Mouse (Mus musculus): ENCODE results near the gene Psmd5.
"Not testable (repeated sequence)": the region's sequence is repeated elsewhere in the genome, so short reads cannot be mapped to it uniquely, and the experiment has no call there.

The Psmd5 gene

GRCm38 (mm10) chr2:34827591-34827990, 47.2 kb downstream of the Psmd5 start:
- no peak for DNase-seq (ENCODE audit: low spot score)

DNA sequence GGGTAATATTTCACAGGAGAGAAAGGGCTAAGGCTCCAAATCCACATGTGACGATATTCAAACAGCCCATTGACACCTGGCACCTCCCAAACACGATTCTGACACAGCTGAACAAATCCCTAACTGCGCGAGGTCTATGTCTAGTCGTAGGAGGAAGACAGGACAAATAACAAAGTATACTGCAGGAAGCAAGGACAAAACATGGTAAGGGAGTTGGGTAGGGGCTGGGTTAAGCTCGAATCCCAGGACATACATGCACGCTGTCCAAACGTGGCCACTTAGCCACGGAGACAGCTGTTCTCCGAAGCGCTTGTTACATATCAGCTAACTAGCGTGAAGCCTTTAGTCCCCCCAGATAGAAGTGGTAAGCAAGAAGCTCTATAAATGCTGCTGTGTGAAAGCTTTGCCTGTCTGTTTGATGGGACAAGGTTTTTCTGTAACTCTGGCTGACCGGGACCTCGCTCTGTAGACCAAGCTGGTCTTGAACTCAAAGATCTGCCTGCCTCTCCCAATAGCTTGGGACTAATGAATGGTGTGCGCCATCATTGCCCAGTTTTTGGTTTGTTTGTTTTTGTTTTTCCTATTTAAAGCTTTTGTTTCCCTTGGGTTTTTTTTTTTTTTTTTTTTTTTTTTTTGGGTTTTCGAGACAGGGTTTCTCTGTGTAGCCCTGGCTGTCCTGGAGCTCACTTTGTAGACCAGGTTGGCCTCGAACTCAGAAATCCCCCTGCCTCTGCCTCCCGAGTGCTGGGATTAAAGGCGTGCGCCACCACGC, 48.1 kb downstream of the Psmd5 start:
- no peak for DNase-seq (ENCODE audit: low spot score)

- peak; percentile 95 for DNase-seq (ENCODE audit: low spot score)
Measured at GRCm38 (mm10) chr2:34825827-34826459, 48.8 kb downstream of the Psmd5 start, which contains the start of gene Fbxw2. Gene Fbxw2, minus strand, starts transcription at chr2:34826311.

DNA sequence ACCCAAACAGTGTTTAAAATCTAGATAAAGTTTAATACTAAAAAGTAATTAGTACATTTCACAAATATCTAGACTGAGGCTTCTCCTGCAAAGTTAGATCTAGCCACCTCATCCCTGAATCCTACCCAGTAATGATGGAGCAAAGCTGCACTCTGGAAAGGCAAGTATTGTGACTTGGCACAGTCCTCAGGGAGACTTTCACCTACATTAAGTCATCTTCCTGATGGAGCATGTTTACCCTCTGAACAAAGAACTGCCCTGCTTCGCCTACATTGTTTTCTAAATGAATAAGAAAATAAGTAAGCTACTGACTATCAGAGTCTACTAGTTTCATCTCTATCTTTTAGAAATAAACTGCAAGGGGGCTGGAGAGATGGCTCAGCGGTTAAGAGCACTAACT, 56.3 kb downstream of the Psmd5 start:
- no peak for DNase-seq (ENCODE audit: low spot score)

GRCm38 (mm10) chr2:34815893-34816292, 58.9 kb downstream of the Psmd5 start:
- DNase-seq (ENCODE audit: low spot score), result not testable (repeated sequence)

- DNase-seq (ENCODE audit: low spot score), result no peak
Measured at GRCm38 (mm10) chr2:34812706-34813105, 62.1 kb downstream of the Psmd5 start.

GRCm38 (mm10) chr2:34810775-34811174, 64.0 kb downstream of the Psmd5 start:
- DNase-seq (ENCODE audit: low spot score), result no peak

- no peak for DNase-seq (ENCODE audit: low spot score)
Measured at GRCm38 (mm10) chr2:34809568-34809967, 65.2 kb downstream of the Psmd5 start.

GRCm38 (mm10) chr2:34808057-34808456, 66.7 kb downstream of the Psmd5 start:
- no peak for DNase-seq (ENCODE audit: low spot score)

GRCm38 (mm10) chr2:34805364-34805950, 69.3 kb downstream of the Psmd5 start:
- no peak for DNase-seq (ENCODE audit: low spot score)

DNA sequence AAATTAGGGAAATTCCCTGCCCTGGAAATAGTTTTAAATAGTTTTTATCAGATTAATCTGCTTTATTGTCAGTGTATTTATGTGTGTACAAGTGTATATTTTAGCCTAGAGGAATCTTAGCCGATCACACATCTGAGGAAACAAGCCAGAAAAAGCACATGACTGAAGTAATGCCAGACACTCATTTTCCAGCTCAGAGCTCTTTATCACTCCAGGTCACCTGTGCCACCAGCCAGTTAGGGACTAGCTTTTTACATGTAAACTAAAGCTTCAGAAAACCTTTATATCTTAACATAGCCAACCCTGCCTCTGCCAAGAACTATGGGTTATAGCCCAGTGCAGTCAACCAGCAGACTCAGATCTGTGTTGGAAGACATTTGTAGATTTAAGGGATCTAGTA, 70.0 kb downstream of the Psmd5 start:
- DNase-seq (ENCODE audit: low spot score), result no peak

DNA sequence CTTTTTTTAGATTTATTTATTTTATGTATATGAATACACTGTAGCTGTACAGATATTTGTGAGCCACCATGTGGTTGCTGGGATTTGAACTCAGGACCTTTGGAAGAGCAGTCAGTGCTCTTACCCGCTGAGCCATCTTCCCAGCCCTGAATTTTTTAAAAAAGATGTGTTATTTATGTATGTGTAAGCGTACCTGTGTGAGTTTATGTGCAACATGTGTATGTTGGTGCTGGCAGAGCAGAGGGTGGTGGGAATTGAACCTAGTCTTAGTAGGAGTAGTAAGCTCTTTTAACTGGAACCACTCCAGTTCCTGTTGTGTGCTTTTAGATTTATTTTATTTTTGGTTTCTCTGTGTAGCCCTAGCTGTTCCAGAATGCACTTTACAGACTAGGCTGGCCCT, 70.6 kb downstream of the Psmd5 start:
- DNase-seq (ENCODE audit: low spot score), result no peak

- no peak for DNase-seq (ENCODE audit: low spot score)
Measured at GRCm38 (mm10) chr2:34803746-34804145, 71.0 kb downstream of the Psmd5 start.

- peak; percentile 32 for DNase-seq (ENCODE audit: low spot score)
Measured at GRCm38 (mm10) chr2:34802565-34803245, 72.1 kb downstream of the Psmd5 start.

- peak; percentile 98 for DNase-seq (ENCODE audit: low spot score)
Measured at GRCm38 (mm10) chr2:34801516-34802482, 73.0 kb downstream of the Psmd5 start.

DNA sequence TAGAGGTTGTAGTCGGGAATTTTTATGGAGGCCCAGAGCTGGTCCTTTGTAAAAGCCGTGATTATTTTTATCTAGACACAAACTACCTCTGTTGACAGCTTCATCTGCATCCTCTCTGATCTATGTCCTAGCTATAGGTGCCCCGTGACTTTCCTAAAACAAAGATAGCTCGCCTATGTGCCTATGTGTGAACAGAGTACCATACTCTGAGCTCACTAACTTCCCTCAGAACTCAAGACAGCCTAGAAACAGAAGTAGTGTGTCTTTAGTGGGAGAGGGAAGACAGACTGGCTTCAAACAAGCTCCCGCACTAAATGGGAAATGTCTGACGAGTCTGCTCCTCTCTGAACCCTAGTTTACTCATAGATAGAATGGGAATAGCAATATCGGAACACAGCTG, 74.4 kb downstream of the Psmd5 start:
- no peak for DNase-seq (ENCODE audit: low spot score)

Data from retina, embryonic 14.5 days (tissue).